Mouse (Mus musculus) A20 (cell line): ENCODE results near the gene Sipa1l3.

ENCODE experiments used
- DNase-seq: peaks from one replicate; pipeline ENCODE4 v3.0.0-alpha.2; 2011; ENCODE audit warnings: low read depth, low spot score

The Sipa1l3 gene

DNA sequence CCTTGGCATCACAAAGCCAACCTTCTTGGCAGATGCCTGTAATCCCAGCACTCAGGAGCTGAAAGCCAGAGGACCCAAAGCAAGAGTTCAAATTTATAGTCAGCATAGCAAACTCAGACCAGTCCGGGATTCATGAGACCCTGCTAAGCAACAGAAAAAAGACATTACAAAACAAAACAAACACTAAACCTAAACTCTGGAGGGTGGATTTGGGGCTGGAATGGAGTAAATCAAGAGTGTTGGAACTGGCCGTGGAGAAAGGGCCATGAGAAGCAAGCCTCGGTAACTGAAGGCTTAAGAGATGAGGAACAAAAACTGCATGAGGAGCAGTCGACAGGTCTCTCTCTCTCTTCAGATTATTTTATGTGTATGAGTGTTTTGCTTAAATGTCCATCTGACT is 234.6 kb downstream of the Sipa1l3 start:
- no peak for DNase-seq

DNA sequence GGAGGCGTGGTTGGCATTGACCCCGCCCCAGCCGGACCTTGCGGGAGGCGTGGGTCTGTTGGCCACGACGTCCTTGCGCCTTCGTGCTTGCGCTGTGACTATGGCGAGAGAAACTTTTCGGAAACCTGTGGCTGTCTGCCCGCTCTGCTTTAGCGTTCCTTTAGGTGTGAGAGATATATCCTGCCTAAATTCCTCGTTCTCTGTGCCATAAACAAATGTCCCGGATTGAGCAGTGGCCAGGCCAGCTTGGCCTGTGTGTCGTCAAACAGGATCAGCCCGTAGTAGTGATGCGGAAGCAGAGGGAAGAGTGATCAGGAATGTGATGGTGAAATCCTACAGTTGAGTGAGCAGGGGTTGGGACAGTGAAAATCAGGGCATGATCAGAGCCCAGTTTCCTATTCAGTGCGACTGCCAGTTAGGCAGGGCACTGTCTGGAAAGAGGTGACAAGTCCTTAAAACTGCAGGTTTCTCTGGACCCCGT is 236.3 kb downstream of the Sipa1l3 start:
- DNase-seq, result no peak

- DNase-seq, result peak; percentile 89
Observed at GRCm38 (mm10) chr7:29281201-29282073, 237.0 kb downstream of the Sipa1l3 start, which contains the start of gene Spint2. Gene Spint2, minus strand, starts transcription at chr7:29281912.

- DNase-seq, result no peak
Observed at GRCm38 (mm10) chr7:29280801-29281200, 237.6 kb downstream of the Sipa1l3 start.

GRCm38 (mm10) chr7:29279924-29280323 is 238.5 kb downstream of the Sipa1l3 start:
- no peak for DNase-seq

GRCm38 (mm10) chr7:29279261-29279660 is 239.2 kb downstream of the Sipa1l3 start:
- no peak for DNase-seq

DNA sequence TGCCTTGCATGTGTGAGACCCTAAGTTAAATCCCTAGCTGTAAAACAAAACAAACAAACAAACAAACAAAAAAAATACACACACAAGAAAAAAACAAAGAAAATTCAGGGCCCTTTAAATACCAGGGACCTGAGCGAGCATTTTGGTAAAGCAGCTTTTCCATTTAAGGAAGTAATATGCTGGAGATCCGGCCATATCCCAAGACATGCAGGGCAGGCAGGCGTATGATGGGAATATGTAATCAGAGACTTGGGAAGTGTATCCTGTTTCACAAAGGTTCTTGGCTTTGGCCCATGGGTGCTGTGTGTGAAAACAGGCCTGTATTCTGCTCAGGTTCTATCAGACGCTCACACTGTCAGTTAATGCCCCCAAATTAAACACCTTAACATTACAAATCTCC is 240.9 kb downstream of the Sipa1l3 start:
- no peak for DNase-seq

- no peak for DNase-seq
Observed at GRCm38 (mm10) chr7:29276715-29277114, 241.7 kb downstream of the Sipa1l3 start.

DNA sequence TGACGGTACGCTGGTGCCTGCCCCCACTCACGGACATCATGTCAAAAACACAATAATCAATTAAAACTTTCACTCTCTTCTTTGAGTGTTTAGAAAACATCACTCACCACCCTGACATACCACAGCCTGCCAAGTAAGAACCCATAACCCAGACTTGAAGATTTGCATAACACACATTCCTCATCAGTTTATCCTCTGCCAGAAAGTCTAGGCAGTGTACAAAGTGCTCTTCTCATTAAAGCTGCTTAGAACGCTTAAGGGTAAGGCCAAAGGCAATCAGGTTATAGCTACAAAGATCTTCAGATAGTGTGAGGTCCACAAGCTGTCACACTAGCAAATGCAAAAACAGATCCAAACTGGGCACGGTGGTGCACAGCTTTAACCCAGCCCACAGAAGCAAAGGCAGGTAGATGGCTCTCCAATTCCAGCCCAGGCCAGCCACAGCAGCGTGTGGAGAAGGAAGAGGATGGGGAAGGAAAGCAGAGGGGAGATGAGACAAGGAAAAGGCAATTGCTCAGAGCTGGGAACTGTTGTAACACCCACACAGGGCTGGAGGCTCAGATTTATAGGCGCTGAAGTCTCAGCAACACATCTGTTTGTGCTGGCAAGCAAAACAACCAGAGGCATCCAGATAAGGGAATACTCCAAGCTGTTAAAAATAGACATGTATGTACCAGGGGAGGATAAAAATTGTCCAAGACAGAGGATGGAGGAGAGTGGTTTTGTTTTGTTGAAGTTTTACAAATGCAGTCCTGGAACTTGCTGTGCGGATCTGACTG is 246.6 kb downstream of the Sipa1l3 start:
- DNase-seq, result peak; percentile 22

GRCm38 (mm10) chr7:29270445-29270844 is 248.0 kb downstream of the Sipa1l3 start:
- DNase-seq, result peak; percentile 68
